Mouse (Mus musculus) monocyte, adult 2 months (primary cell): ENCODE results near the gene Pla2g4e.
"Not testable (repeated sequence)": the region's sequence is repeated elsewhere in the genome, so short reads cannot be mapped to it uniquely, and the experiment has no call there.

ENCODE experiments used
- DNase-seq, 2 experiments: peaks; one replicate each; pipeline ENCODE4 v3.0.0; 2022; ENCODE audit warnings: low spot score in 2 of 2, low read depth in 1 of 2

Pla2g4e gene

DNA sequence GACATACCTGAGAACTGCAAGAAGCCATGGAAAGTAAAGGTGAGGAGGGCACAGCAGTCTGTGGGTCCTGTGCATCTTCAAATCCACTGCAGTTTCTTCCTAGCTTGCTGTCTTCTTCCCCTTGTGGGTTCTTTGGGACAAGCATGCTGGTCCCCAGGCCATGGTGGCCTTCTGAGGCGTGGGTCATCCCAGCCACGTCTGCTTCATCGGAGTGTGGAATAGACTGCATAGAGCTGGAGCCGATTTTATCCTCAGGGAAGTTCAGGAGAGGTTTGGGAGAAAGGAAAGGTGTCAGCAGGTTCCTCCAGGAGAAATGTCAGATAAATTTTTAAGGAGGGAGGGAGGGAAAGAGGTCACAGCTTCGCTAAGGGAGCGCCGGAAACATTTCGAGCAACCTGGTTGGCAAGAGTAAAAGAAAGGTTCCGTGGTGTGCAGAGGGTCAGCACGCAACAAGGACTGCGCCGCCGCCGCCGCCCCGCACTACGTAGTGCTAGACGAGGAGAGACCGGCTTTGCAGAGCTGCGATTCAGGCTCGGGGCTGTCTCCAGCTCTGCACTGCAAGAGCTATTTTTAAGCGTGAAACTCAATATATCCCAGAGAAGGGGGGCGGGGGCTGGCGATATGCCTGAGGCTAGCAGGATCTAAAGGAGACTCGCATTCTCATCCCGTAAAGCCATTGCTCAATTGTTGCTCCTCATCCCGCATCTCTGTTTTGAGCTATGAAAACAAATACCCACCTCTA, at the start of gene Pla2g4e:
TSS of gene Pla2g4e (minus strand) at position 657 of the 742 bp plus-strand sequence.
- no peak for DNase-seq

DNA sequence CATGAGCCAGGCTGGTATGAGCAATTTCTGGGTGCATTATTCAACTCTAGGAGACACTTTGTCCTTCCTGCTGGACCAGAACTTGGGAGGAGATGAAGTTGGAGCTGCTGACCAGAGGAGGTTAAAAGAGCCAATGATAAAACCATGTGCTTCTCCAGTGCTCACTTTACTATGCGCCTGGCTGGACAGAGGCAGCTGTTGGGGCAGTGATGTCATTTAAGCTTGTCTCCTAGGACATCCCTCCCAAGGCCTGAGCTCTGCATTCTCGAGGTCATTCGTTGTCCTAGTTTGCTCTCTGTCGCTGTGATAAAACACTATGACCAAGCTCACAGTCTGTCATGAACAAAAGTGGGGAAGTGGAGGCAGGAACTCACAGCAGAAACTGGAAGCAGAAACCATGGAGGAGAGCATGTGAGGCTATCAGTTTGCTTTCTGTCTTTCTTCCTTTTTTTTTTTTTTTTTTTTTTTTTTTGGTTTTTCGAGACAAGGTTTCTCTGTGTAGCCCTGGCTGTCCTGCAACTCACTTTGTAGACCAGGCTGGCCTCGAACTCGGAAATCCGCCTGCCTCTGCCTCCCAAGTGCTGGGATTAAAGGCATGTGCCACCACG, 46.4 kb upstream of the Pla2g4e start:
- DNase-seq, result no peak

DNA sequence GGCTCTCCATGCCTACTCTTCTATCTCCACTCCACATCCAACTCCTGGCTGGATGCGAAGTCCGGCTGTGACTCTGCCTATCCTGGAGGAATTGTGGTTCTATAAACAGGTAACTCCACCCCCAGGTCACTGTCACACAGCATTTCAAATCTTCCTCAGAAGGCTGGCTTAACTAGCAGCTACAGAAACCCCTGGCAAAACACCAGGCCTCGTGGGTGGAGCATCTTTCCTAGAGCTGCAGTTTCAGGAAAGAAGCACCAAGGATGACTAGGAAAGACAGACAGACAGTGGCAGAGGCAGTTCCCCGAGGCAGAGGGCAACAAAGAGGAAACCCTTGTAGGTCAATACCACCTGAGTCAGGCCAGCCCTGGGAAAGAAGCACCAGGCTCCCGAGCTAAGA, 43.9 kb upstream of the Pla2g4e start, which contains the start of gene Pla2g4d:
TSS of gene Pla2g4d (minus strand) at position 203 of the 400 bp plus-strand sequence.
- DNase-seq, result no peak

DNA sequence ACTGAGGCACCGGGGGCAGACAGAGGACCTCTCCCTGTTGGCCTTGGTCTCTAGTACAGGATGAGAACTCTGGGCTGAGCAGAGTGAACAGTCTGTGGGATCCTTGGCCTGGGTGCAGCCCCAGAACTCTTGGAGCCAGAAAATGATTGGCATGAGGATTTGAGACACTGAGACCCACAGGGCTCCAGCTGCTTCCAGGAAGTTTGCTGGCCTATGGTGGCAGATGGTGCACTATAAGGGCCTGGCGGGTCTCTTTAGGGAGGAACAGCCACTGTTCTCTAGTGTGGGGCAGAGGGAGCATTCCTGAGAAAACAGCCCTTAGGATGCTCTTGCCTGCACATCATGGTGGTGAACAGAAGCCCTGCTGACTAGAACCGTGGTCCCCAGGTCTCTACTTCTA, 43.3 kb upstream of the Pla2g4e start:
- DNase-seq, result no peak

DNA sequence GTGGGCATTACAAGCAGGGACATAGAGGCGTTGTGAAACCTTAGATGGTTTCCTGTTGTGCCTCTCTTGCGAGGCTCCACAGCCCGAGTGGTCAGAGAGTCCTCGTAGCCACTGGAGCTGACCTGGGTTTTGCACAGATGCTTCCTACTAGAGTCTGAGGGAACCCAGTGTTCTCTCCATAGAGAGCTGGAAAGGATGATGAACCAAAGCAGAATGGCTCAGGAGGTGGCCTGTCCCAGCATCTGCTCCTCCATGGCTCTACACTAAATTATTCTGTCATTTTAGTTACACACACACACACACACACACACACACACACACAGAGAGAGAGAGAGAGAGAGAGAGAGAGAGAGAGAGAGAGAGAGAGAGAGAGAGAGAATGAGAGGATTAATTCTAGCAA, 40.5 kb upstream of the Pla2g4e start:
- no peak for DNase-seq

DNA sequence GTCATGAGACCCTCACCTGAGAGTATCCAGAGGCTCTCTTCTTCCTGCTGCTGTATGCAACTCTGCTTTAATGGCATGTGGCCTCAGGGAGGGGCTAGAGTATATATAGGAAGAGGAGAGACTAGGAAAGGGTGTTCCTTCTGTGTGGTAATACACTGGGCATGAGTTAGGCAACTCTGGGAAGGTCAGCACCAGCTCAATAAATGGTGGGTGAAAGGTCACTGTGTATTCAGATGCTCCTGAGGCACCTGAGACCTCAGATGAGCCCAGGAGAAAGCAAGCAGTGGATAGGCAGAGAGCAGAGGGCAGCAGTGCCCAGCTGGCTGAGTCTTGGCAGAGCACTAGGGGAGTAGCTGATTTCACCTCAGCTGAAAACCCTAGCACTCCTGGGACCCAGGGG, 39.6 kb upstream of the Pla2g4e start:
- DNase-seq, result no peak

DNA sequence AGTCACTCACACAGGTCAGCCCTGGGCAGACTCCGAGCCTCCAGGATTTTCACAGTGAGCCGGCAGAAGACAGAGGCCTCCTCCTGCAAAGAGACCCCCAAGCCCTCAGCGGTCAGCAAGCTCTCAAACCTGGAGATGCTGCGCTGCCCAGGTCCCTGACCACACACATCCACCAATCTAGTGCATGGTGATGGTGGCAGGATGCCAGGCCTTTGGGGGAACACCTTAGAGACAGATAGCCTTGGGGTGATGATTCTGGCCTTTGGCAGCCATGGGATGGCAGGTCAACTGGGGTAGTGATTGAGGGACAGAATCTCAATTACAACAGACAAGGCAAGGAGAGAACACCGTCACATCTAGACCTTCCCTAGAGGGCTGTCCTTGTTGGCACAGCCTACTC, 39.0 kb upstream of the Pla2g4e start:
- no peak for DNase-seq

DNA sequence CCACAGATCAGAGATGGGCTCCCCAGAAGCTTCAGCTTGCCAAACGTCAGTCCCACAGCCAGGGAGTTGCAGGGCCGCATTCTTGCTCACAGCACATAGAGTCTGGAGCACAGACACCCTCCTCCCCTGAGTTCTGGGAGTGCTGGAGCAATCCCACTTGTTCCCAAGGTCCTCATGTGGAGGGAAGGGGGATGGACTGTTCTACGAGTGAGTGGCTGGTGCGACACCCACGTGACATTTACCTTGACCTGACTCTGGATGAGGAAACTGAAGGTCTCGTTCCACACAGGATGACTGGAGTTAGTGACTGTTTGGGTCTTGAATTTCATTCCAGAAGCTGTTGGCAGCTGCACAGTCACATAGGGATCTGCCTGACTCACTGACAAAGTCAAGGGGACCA, 38.4 kb upstream of the Pla2g4e start:
- no peak for DNase-seq

DNA sequence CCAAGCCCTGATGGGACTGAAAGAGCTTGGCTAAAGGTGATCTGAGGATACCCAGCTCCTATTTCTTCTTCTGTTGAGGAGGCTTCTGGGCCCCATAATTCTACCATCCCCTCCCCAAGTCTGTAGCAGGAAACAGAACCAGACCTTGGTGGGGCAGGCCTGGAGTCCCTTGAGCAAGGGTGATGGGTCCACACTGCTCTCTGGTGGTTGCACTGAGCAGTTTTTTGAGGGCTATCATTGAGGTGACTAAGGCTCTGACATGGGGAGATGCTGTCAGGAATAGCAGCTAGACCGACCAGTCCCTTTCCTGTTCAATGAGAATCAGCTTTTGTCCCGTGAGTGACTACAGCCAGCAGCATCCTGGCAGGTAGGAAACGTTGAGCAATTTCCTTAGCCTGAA, 36.1 kb upstream of the Pla2g4e start:
- no peak for DNase-seq

DNA sequence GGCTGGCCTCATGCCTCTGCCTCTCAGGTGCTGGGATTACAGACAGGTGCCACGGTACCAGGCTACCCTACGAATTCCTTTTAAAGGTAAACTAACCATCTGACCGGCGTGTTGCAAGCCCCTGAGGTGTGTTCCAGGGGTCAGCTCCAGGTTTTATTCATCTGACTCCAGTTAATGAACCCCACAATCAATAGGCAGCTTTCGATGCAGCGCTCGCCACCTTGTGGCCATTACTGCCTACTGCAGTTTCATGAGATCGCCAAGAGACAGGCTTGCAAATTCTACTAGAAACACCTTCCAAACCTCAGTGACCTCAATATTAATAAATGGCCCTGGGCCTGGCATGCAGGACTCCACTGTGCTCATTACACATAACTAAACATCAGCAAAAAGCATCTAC, 34.8 kb upstream of the Pla2g4e start:
- peak in 1 of 2 experiments; percentile 29 for DNase-seq

DNA sequence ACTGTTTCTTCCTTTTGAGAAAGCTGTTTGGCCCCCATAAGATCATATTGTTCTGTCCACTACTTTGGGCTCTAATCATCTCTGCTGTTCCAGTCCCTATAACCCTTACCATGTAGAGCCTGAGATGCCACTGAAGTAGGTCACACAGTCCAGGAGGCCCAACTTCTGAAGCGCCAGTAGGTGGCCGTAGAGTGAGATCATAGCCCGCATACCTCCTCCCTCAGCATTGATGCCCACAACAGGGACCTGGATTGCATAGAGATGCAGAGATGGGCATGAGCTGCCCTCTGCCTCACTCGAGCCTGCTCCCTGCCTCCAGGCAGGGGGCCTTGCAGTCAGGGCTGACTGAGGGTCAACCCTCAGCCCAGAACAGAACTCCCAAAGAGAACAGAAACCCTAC, 31.8 kb upstream of the Pla2g4e start:
- DNase-seq, result no peak

DNA sequence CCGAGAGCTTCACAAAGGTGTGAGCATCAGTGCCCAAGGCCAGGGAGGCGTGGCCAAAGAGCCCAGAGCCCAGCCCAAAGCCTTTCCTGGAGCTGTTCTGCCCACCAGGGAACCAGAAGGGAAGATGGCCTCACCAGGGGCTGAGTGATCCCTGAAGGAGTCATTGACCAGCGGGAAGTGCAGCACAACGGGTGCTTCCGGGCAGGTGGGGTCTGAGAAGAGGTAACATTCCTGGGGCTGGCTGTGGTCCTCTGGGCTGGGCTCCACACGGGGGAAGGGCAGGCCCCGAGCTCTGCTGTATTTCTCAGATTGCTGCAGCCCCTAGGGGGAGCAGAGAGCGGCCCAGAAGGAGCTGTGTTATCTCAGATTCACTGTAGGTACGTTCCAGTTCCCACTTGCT, 23.5 kb upstream of the Pla2g4e start:
- DNase-seq, result no peak

DNA sequence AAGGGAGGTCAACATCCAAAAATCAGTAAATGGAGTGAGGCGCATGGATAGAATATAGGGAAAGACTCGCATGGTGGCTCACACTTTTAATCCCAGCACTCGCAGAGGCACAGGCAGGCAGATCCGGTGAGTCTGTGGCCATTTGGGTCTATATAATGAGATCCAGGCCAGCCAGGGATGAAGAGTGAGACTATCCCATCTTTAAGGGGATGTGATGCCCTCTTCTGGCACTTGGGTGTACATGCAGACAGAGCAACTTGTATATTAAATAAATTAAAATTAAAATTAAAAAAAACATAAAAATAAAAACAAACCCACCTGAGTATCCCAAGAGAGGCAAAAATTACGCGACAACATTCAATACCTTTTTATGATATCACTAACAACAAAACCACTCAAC, 20.4 kb upstream of the Pla2g4e start:
- no peak for DNase-seq

DNA sequence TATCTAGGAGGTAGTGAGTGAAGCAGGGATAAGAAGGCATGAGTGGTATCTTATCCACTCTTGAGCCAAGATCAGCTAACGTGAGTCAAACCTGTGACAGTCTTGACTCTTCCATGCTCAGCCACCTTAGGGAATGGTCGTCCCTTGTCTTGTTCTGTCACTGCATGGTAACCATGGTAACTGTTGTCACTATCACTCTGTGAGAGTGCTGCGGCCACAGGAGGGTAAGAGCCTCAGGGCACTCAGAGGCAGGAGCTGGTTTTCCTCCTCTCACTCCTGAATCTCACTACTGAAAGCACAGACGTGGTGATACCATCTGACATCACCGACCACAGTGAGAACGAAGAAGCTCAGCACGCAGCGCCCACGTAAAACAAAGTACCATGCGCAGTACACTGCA, 19.7 kb upstream of the Pla2g4e start:
- no peak for DNase-seq

DNA sequence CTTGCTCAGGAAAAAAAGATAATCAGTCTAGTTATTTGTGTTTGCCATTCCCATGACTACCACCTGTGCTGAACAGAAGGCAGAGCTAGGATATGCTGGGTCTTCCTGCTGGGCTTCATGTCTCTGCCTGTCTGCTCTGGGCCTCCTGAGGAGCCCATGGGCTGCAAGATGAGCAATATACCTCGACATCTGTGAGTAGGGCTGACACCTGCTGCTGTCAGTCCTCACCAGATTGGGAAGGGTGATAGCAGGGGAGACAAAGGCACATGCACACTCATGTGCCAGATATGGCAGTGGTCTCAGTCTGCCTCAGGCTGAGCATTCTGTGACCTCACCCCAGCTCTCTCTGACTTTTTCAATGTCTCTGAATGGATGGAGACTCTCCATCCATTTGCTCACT, 17.7 kb upstream of the Pla2g4e start:
- DNase-seq, result no peak

DNA sequence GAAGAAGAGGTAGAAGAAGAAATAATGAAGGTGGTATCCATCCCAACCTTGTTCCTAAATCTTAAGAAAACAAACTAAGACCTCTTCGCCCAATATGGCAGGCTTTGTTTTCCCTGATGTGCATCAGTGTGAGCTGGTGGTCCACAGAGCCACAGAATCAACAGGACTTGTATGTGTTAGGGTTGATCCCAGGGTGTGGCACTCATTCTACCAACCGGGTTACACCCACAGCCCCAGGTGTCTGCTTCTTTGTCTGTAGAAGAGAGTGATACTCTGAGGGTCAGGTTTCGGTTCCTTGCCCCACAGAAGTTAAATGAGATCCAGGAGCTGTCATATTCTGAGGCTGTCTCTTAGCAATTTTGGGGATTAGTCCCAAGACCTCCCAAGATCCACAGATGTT, 16.2 kb upstream of the Pla2g4e start:
- no peak for DNase-seq

DNA sequence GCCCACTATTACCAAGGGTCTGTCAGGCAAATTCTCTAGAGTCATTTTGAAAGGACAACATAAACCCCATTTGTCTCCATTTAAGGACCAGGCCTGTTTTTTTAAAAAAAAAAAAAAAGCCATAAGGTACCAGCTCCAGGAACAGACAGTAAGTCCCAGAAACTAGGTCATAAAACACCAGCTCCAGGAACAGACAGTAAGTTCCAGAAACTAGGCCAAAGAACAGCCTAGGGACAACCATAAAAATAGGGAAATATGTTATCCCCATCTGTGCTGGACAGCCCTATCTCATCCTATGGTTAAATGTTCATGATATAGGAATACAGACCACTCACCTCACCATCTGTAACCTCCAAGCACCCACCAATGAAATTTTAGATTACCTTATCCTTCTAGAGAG, 11.1 kb upstream of the Pla2g4e start:
- no peak for DNase-seq

DNA sequence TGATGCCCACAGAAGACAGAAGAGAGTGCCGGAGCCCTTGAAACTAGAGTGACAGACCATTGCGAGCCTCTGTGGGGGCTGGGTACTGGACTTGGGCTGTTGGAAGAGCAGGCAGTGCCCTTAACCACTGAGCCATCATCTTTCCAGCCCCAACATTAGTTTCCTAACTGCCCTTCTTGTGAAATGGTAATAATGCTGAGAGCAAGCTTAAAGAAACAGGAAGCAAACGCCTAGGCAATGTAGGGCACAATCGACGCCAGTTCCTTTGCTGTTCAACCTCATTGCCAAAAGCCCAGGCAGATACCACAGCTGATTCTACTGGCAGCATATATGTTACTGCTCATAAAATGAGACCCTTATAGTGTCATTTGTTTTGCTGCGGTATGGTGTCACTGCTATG, 7.5 kb upstream of the Pla2g4e start:
- no peak for DNase-seq

DNA sequence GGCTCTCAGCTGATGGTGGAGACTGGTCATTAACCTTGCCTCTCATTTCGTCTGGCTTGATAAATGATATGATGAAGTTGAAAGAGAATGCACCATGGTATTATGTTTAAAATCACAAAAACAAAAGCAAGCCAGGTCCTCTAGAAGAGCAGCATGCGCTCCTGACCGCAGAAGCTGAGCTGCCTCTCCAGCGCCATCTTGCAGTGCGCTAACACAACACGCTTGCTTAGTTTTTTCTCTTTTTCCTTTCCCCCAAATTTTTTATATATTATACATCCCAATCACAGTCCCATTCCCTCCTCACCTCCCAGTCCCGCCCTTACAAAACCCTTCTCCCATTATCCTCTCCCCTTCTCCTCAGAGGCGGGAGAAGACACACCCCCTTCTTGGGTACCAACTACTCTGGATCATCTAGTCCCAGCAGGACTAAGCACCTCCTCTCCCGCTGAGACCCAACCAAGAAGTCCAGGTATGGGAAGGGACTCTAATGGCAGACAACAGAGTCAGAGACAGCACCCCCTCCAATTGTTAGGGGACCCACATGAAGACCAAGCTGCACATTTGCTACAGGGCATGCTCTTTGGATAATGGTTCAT, 384 bp upstream of the Pla2g4e start:
- DNase-seq, result no peak

DNA sequence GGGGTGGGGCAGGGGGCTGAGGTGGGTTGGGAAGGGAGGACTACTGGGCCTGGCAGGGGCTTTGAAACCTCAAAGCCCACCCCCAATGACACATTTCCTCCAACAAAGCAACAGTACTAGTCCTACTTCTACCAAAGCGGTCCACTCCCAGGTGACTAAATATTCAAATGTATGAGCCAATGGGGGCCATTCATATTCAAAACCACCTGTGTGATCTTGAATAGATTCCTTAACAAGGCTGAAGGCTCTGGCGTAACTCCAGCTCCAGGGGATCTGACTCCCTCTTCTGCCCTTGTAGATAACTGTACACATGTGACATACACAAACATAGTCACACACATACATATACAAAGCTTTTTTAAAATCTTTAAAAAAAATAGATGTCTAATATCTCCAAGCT, 1.1 kb downstream of the Pla2g4e start:
- no peak for DNase-seq

DNA sequence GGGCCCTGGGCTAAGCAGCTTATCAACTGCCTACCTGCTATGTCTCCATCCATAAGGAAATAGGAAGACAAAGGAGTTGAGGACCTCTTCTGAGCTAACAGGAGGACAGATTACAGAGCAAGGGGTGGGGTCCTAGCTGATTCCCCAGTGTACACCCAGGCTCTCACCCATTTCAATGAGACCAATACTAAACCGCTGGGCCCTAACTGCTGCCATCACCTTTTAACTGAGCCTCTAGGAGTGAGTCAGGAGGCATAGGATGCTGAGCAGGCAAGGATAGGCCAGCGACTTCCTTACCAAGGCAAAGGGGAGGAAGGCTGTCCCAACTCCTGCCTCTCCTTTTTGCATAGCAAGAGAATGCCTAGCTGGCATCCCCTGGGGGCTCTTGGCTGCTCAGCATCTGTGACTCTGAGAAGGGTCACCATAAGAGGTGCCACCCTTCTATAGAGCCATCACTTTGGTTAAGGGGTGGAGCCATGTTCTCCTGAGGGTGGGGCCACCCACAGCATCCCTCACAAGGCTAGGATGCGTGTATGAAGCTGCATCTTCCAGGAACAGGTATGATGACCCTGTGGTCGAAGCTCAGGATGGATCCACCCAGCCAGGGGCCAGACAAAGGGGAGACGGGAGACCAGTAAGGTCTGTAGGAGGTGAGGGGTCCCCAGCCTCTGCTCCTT, 2.2 kb downstream of the Pla2g4e start:
- no peak for DNase-seq

DNA sequence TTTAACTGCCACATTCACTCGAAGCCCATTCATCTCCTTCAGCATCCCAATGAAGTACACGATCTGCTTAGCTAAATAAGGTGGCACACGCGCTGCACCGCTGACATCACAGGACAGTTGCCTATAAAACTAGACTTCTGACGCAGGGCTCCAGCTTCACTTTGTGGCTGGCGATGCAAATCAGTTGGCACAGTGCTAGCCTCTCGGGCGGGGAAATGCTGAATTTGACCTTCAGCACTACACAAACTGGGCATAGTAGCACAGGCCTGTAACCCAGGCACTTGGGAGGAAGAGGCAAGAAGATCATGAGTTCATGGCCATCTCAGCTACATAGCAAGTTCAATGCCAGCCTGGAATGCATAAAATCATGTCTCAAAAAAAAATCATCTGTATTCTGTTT, 6.4 kb downstream of the Pla2g4e start:
- DNase-seq, result not testable (repeated sequence)
